Comparison of ENCODE assay signal across 15 mouse cellular contexts in genomic region chr1:77080767-77081166, GRCm38 (mm10).
DNase-seq lines count a peak whose midpoint lies in the region; ATAC-seq and TF ChIP-seq lines count a peak whose summit lies in the region.
"Had no signal": no experiment of that assay in that cellular context is flagged by ENCODE, and none has a peak within 500 bp of the region (broad histone marks: within the 10 kb centered on the region; RNA-seq: fewer than 3 reads in every experiment).

No protein-coding gene starts in this region.

- peak; percentile 38 for DNase-seq in embryo, embryonic 10 days (ENCODE audit: low spot score)
- DNase-seq in embryo, embryonic 10.5 days (ENCODE audit: low spot score), result no peak
- DNase-seq in forebrain, embryonic 14.5 days (ENCODE audit: low spot score), result peak; percentile 42
- DNase-seq in Muller cell, postnatal 12 days (ENCODE audit: inconsistent ontology term), result no peak
- DNase-seq in cerebellum, adult 9-10 months, result no peak
- DNase-seq: cerebellum, adult 2 months; gastrocnemius, adult 2 months; lung, postnatal 4 days; thymus, postnatal 36 days had no signal

- TF ChIP-seq CTCF in intestine, postnatal 0 days (IDR thresholded peaks at IDR 0.05; ENCODE audit: low read depth), result no peak

- no peaks in the 10 kb centered on the region; the same call in 1 of the 2 replicates for H3K4me1 ChIP-seq in intestine, embryonic 15.5 days (replicated peaks)
- H3K4me1 ChIP-seq in intestine, postnatal 0 days (replicated peaks; ENCODE audit: control insufficient read depth, insufficient read depth, low read length), result no peaks in the 10 kb centered on the region
- peaks cover 6% of the 10 kb centered on the region for H3K4me1 ChIP-seq in forebrain, embryonic 14.5 days (ENCODE audit: control insufficient read depth, insufficient read depth, low read length)
- peaks cover 4% of the 10 kb centered on the region; the same call in 1 of the 2 replicates for H3K4me1 ChIP-seq in midbrain, embryonic 16.5 days (ENCODE audit: control insufficient read depth, insufficient read depth, low read length)

- no peak overlapping the region for H3K4me2 ChIP-seq in intestine, embryonic 15.5 days (replicated peaks)
- no peak overlapping the region for H3K4me2 ChIP-seq in intestine, postnatal 0 days (replicated peaks; ENCODE audit: low read depth)
- no peak overlapping the region for H3K4me2 ChIP-seq in forebrain, embryonic 14.5 days (ENCODE audit: low read length)
- no peak overlapping the region for H3K4me2 ChIP-seq in midbrain, embryonic 16.5 days (ENCODE audit: low read length)
- H3K4me2 ChIP-seq: limb, embryonic 12.5 days; neural tube, embryonic 13.5 days had no signal

- WGBS in intestine, embryonic 15.5 days, result 27% methylated on average over 5 of the region's 5 CpGs
- 43% methylated on average over 5 of the region's 5 CpGs for whole genome bisulfite sequencing in intestine, postnatal 0 days
- WGBS in forebrain, embryonic 14.5 days, result 9% methylated on average over 5 of the region's 5 CpGs
- WGBS in midbrain, embryonic 16.5 days, result 18% methylated on average over 5 of the region's 5 CpGs

- no peak overlapping the region for H3K9ac ChIP-seq in intestine, embryonic 15.5 days
- no peak overlapping the region for H3K9ac ChIP-seq in intestine, postnatal 0 days (ENCODE audit: low read depth, low read length)
- peak overlapping the region; percentile 10; the same call in 1 of the 2 replicates for H3K9ac ChIP-seq in forebrain, embryonic 14.5 days (ENCODE audit: low read length)
- H3K9ac ChIP-seq in midbrain, embryonic 16.5 days (ENCODE audit: low read depth, low read length), result no peak overlapping the region
- H3K9ac ChIP-seq: limb, embryonic 12.5 days; neural tube, embryonic 13.5 days had no signal

- H3K36me3 ChIP-seq in intestine, embryonic 15.5 days, result no peaks in the 10 kb centered on the region
- H3K36me3 ChIP-seq in intestine, postnatal 0 days (ENCODE audit: control insufficient read depth, insufficient read depth), result no peaks in the 10 kb centered on the region
- H3K36me3 ChIP-seq in forebrain, embryonic 14.5 days (ENCODE audit: control insufficient read depth, insufficient read depth, low read length), result no peaks in the 10 kb centered on the region
- H3K36me3 ChIP-seq in midbrain, embryonic 16.5 days (ENCODE audit: control insufficient read depth, insufficient read depth, low read length), result no peaks in the 10 kb centered on the region
- H3K36me3 ChIP-seq: limb, embryonic 12.5 days; neural tube, embryonic 13.5 days had no signal

- 0 out of 2 replicates have a peak, but pooled peaks cover 3% of the 10 kb centered on the region for H3K27me3 ChIP-seq in intestine, embryonic 15.5 days (replicated peaks)
- no peaks in the 10 kb centered on the region for H3K27me3 ChIP-seq in intestine, postnatal 0 days (replicated peaks; ENCODE audit: control insufficient read depth, insufficient read depth, low read length)
- H3K27me3 ChIP-seq in forebrain, embryonic 14.5 days (replicated peaks; ENCODE audit: control insufficient read depth, insufficient read depth, low read length), result no peaks in the 10 kb centered on the region
- no peaks in the 10 kb centered on the region for H3K27me3 ChIP-seq in midbrain, embryonic 16.5 days (ENCODE audit: control insufficient read depth, insufficient read depth, low read depth, low read length)
- H3K27me3 ChIP-seq: neural tube, embryonic 13.5 days had no signal

- H3K4me3 ChIP-seq in intestine, embryonic 15.5 days (replicated peaks), result no peak overlapping the region
- H3K4me3 ChIP-seq in intestine, postnatal 0 days (ENCODE audit: low read depth, low read length), result no peak overlapping the region
- no peak overlapping the region for H3K4me3 ChIP-seq in forebrain, embryonic 14.5 days (ENCODE audit: low read depth, low read length)
- H3K4me3 ChIP-seq in midbrain, embryonic 16.5 days (ENCODE audit: low read depth, low read length), result no peak overlapping the region
- H3K4me3 ChIP-seq: gastrocnemius, adult 2 months; layer of hippocampus, adult 2 months; limb, embryonic 12.5 days; neural tube, embryonic 13.5 days had no signal

- no peak overlapping the region for H3K27ac ChIP-seq in intestine, embryonic 15.5 days
- no peak overlapping the region for H3K27ac ChIP-seq in intestine, postnatal 0 days (ENCODE audit: low read depth, low read length)
- no peak overlapping the region for H3K27ac ChIP-seq in forebrain, embryonic 14.5 days (ENCODE audit: low read depth, low read length)
- H3K27ac ChIP-seq in midbrain, embryonic 16.5 days (ENCODE audit: low read length), result no peak overlapping the region
- H3K27ac ChIP-seq: gastrocnemius, adult 2 months; layer of hippocampus, adult 2 months; limb, embryonic 12.5 days; neural tube, embryonic 13.5 days had no signal

- ATAC-seq in intestine, embryonic 15.5 days, result 0 out of 2 replicates have a peak, but pooled peaks have one; percentile 34
- no peak for ATAC-seq in intestine, postnatal 0 days
- ATAC-seq in forebrain, embryonic 14.5 days, result peak; percentile 73
- ATAC-seq in midbrain, embryonic 16.5 days, result 0 out of 2 replicates have a peak, but pooled peaks have one; percentile 56

- no peaks in the 10 kb centered on the region for H3K9me3 ChIP-seq in intestine, embryonic 15.5 days
- H3K9me3 ChIP-seq in intestine, postnatal 0 days (ENCODE audit: control insufficient read depth), result no peaks in the 10 kb centered on the region
- no peaks in the 10 kb centered on the region for H3K9me3 ChIP-seq in forebrain, embryonic 14.5 days (replicated peaks; ENCODE audit: control insufficient read depth, low read length)
- no peaks in the 10 kb centered on the region for H3K9me3 ChIP-seq in midbrain, embryonic 16.5 days (replicated peaks; ENCODE audit: control insufficient read depth, low read length, poor library complexity, severe bottlenecking)
- H3K9me3 ChIP-seq: limb, embryonic 12.5 days; neural tube, embryonic 13.5 days had no signal

Comparison
In these comparisons a context has a peak if more than half of its experiments do, and no peak if none do; other contexts are left out.
1. DNase-seq: peak in embryo, embryonic 10 days (single experiment) and forebrain, embryonic 14.5 days (single experiment); none in embryo, embryonic 10.5 days (single experiment), Muller cell, postnatal 12 days (single experiment) and cerebellum, adult 9-10 months (single experiment).